Mouse (Mus musculus) C2C12 (cell line): Measurements from ENCODE around the gene Sox8.

Source experiments
- CTCF ChIP-seq: IDR thresholded peaks from one replicate; pipeline ENCODE4 v1.5.1; 2011; ENCODE audit not compliant: control insufficient read depth, insufficient read depth, insufficient read length
- MYOD1 ChIP-seq: IDR thresholded peaks from one replicate; pipeline ENCODE4 v1.6.1; 2011; ENCODE audit warnings: low read depth; ENCODE audit not compliant: control insufficient read depth, insufficient read length
- USF1 ChIP-seq: IDR thresholded peaks from one replicate; pipeline ENCODE4 v1.6.1; 2011; ENCODE audit warnings: low read depth, mild to moderate bottlenecking, control low read depth, moderate library complexity

DNA sequence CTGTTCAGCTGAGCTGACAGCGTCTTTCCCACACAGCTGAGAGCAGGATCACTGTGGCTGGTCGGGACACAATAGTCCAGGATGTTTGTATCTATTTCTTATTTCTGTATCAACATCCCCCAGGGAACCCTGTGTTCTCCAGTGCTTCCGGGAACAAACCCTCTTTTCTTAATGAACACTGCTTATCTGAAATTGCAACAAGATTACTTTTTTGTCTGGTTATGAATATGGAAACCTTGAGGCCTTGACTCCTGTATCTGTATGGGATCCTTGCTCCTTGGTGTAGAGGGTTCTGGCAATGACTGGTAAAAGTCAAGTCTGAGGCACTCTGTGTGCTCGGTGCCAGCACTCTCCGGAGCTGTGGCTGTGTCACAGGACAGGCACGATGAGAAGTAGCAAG, 19.6 kb upstream of the Sox8 start:
- TF ChIP-seq CTCF (no peak), USF1 (no peak), MYOD1 (no peak)
